Mouse (Mus musculus) limb, embryonic 13.5 days (tissue): Measurements from ENCODE around the gene Pla1a. TPM values are rescaled to one million over a fixed set of nuclear protein-coding genes. Genes with fewer than 3 reads are reported as not detected.

Experiments
- ATAC-seq: fragments of 200-750 bp; cut with Nextera tagmentation; 2 replicates; pipeline ENCODE4 v1.8.0; 2017; ENCODE audit warnings: low read depth, moderate number of reproducible peaks, moderate TSS enrichment; ENCODE audit not compliant: low FRiP score
- H3K27ac ChIP-seq: fragments of 300-500 bp; sonication (generic); 2 replicates; pipeline ENCODE4 v1.5.1; 2015; ENCODE audit warnings: inconsistent platforms, mild to moderate bottlenecking, moderate library complexity
- H3K27me3 ChIP-seq: fragments of 300-500 bp; sonication (generic); 2 replicates; pipeline ENCODE4 v1.6.1; 2015; ENCODE audit warnings: mild to moderate bottlenecking, inconsistent platforms
- H3K36me3 ChIP-seq: fragments of 300-500 bp; sonication (generic); 2 replicates; pipeline ENCODE4 v1.6.1; 2015; ENCODE audit warnings: inconsistent platforms, mild to moderate bottlenecking, moderate library complexity
- H3K4me1 ChIP-seq: fragments of 300-500 bp; sonication (generic); 2 replicates; pipeline ENCODE4 v1.6.1; 2015; ENCODE audit warnings: inconsistent platforms
- H3K4me2 ChIP-seq: fragments of 300-500 bp; sonication (generic); replicated peaks from 2 replicates; pipeline ENCODE4 v1.6.1; 2015; ENCODE audit warnings: inconsistent platforms, mild to moderate bottlenecking, moderate library complexity
- H3K4me3 ChIP-seq: fragments of 300-500 bp; sonication (generic); 2 replicates; pipeline ENCODE4 v1.5.1; 2015; ENCODE audit warnings: moderate library complexity, mild to moderate bottlenecking, inconsistent platforms
- H3K9ac ChIP-seq: fragments of 300-500 bp; sonication (generic); 2 replicates; pipeline ENCODE4 v1.6.1; 2015; ENCODE audit warnings: mild to moderate bottlenecking, inconsistent platforms
- H3K9me3 ChIP-seq: fragments of 300-500 bp; sonication (generic); 2 replicates; pipeline ENCODE4 v1.6.1; 2016; ENCODE audit warnings: inconsistent platforms
- WGBS: fragments of 180-500 bp; shearing (Covaris S2); methylation state at CpG from one replicate; pipeline ENCODE4 v1.1.7; 2015; 5-methylcytosine and 5-hydroxymethylcytosine counted together
- polyA plus RNA-seq: library from polyadenylated mRNA; unstranded; fragments of >200 nt; fragmentation: Nextera tagmentation; extraction: Ambion mirVana; gene quantifications from 2 replicates; pipeline ENCODE4 v1.2.1, GENCODE M21; 2015

Gene Pla1a
- polyA plus RNA-seq, 1 experiment from 2014 or later, result 0.31 TPM

GRCm38 (mm10) chr16:38408416-38408815 is 24.5 kb downstream of the Pla1a start:
- WGBS, result 93% methylated on average over 8 of the region's 8 CpGs
- H3K4me2 ChIP-seq, result no peak overlapping the region
- ATAC-seq, result no peak

GRCm38 (mm10) chr16:38407584-38407983 is 25.4 kb downstream of the Pla1a start:
- 39% methylated on average over 5 of the region's 5 CpGs for WGBS
- Histone ChIP-seq H3K27me3 (no peaks in the 10 kb centered on the region), H3K4me1 (no peaks in the 10 kb centered on the region), H3K27ac (no peak overlapping the region), H3K9me3 (no peaks in the 10 kb centered on the region; the same call in 1 of the 2 replicates), H3K36me3 (no peaks in the 10 kb centered on the region), H3K9ac (no peak overlapping the region), H3K4me3 (no peak overlapping the region), H3K4me2 (no peak overlapping the region)
- no peak for ATAC-seq

More at GRCm38 (mm10) chr16:38408416-38408815, 24.5 kb downstream of the Pla1a start:
- Histone ChIP-seq H3K9me3 (no peaks in the 10 kb centered on the region), H3K36me3 (no peaks in the 10 kb centered on the region), H3K27me3 (no peaks in the 10 kb centered on the region), H3K4me1 (no peaks in the 10 kb centered on the region), H3K27ac (no peak overlapping the region), H3K9ac (no peak overlapping the region), H3K4me3 (no peak overlapping the region)

GRCm38 (mm10) chr16:38406708-38407107 is 26.2 kb downstream of the Pla1a start:
- ATAC-seq, result no peak
- H3K4me2 ChIP-seq, result no peak overlapping the region
- no peaks in the 10 kb centered on the region for H3K27me3 ChIP-seq
- no peak overlapping the region for H3K27ac ChIP-seq
- no peaks in the 10 kb centered on the region for H3K4me1 ChIP-seq
- 75% methylated on average over 6 of the region's 6 CpGs for WGBS
- no peak overlapping the region for H3K9ac ChIP-seq
- H3K9me3 ChIP-seq, result no peaks in the 10 kb centered on the region; the same call in 1 of the 2 replicates
- H3K4me3 ChIP-seq, result no peak overlapping the region
- H3K36me3 ChIP-seq, result no peaks in the 10 kb centered on the region

- Histone ChIP-seq H3K4me1 (no peaks in the 10 kb centered on the region), H3K4me2 (no peak overlapping the region), H3K9ac (no peak overlapping the region), H3K4me3 (no peak overlapping the region), H3K27me3 (no peaks in the 10 kb centered on the region), H3K9me3 (no peaks in the 10 kb centered on the region; the same call in 1 of the 2 replicates), H3K36me3 (no peaks in the 10 kb centered on the region), H3K27ac (no peak overlapping the region)
- no peak for ATAC-seq
- 83% methylated on average over 5 of the region's 5 CpGs for WGBS
These were observed 26.7 kb downstream of the Pla1a start for GRCm38 (mm10) chr16:38406293-38406692.

DNA sequence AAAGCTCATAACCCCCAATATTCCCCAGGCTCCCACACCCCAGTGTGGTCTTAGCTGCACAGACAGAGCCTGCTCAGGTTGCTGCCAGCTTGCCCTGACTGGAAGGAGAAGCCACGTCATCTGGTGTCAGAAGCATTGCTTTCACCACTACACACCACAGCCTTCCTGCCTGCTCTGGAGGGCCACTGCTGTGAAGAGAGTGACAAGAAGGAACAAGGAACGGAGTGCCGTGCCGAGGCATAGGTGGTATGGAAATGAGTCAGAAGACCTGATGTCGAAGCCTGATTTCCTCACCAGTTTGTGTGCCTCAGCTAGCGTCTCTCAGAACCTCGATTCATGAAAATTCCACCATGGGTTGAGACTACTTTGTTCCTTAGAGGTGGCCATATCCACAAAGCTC is 29.3 kb downstream of the Pla1a start:
- 87% methylated on average over 7 of the region's 7 CpGs for WGBS

GRCm38 (mm10) chr16:38401468-38401867 is 31.5 kb downstream of the Pla1a start:
- Histone ChIP-seq H3K4me2 (no peak overlapping the region), H3K27ac (no peak overlapping the region), H3K36me3 (no peaks in the 10 kb centered on the region), H3K4me1 (peaks cover 16% of the 10 kb centered on the region), H3K27me3 (no peaks in the 10 kb centered on the region), H3K4me3 (no peak overlapping the region), H3K9me3 (no peaks in the 10 kb centered on the region; the same call in 1 of the 2 replicates), H3K9ac (no peak overlapping the region)
- ATAC-seq, result no peak
- WGBS, result 85% methylated on average over 6 of the region's 6 CpGs

More for the DNA sequence above, 29.3 kb downstream of the Pla1a start:
- peaks cover 12% of the 10 kb centered on the region for H3K4me1 ChIP-seq
- no peak overlapping the region for H3K4me2 ChIP-seq
- no peaks in the 10 kb centered on the region for H3K27me3 ChIP-seq
- no peak overlapping the region for H3K4me3 ChIP-seq
- H3K36me3 ChIP-seq, result no peaks in the 10 kb centered on the region
- no peak overlapping the region for H3K9ac ChIP-seq
- H3K27ac ChIP-seq, result no peak overlapping the region
- no peaks in the 10 kb centered on the region; the same call in 1 of the 2 replicates for H3K9me3 ChIP-seq
- no peak for ATAC-seq

DNA sequence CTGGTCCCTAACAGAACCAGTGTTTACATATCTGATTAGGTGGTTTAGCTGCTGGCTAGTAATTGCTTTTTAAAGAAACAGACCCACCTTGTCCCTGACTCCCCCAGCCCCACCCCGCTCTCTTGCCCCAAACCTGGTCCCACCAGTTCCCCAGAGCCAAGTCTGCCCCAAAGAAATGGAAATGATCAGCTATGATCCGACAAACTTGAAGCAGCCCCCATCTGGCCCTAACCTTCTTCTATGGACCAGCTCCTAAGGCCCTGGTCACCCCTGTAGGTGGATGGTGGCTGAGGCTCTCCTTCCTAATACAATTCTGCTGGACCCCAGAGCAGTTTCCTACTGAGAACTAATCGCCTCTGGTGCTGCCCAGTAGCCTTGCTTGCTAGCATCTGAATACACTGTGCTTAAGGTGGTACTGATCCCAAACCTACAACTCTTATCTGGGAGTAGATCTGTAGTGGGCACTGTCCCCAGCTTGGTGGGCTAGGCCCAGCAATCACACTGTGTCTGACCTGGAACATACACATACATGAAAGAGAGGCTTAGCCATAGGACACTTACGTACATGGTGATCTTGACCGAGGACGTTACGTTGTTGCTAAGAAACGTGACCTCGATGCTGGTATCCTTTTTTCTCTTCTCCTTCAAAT is 32.5 kb downstream of the Pla1a start:
- Histone ChIP-seq H3K4me1 (peaks cover 25% of the 10 kb centered on the region), H3K27me3 (no peaks in the 10 kb centered on the region), H3K27ac (0 out of 2 replicates have a peak overlapping the region, but pooled peaks have one; percentile 22), H3K4me2 (peak overlapping the region; percentile 61), H3K9ac (0 out of 2 replicates have a peak overlapping the region, but pooled peaks have one; percentile 31), H3K9me3 (no peaks in the 10 kb centered on the region; the same call in 1 of the 2 replicates), H3K4me3 (peak overlapping the region; percentile 31; the same call in 1 of the 2 replicates), H3K36me3 (no peaks in the 10 kb centered on the region)
- ATAC-seq, result no peak
- 75% methylated on average over 9 of the region's 9 CpGs for WGBS

- peak overlapping the region; percentile 61 for H3K4me2 ChIP-seq
- H3K9ac ChIP-seq, result peak overlapping the region; percentile 31; the same call in 1 of the 2 replicates
- H3K9me3 ChIP-seq, result no peaks in the 10 kb centered on the region; the same call in 1 of the 2 replicates
- H3K36me3 ChIP-seq, result no peaks in the 10 kb centered on the region
- no peaks in the 10 kb centered on the region for H3K27me3 ChIP-seq
- WGBS, result 24% methylated on average over 17 of the region's 17 CpGs
- H3K4me1 ChIP-seq, result peaks cover 33% of the 10 kb centered on the region
- peak; percentile 81 for ATAC-seq
- peak overlapping the region; percentile 55; the same call in 1 of the 2 replicates for H3K27ac ChIP-seq
- peak overlapping the region; percentile 31 for H3K4me3 ChIP-seq
These were observed 33.3 kb downstream of the Pla1a start for GRCm38 (mm10) chr16:38399531-38400231.

DNA sequence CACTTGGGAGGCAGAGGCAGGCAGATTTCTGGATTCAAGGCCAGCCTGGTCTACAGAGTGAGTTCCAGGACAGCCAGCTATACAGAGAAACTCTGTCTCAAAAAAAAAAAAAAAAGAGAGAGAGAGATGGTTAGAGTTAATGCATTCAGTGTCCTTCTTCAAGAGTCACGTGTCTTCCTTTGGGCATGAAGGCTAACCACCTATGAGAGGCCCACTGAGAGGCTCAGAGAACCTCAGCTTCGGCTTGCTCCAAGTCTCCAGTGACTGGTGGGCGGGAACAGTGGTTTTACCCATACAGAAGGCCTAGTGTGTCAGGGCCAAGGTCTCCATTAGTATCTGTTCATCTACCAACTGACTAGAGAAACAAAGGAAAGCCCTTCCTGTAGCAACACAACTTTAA is 33.9 kb downstream of the Pla1a start:
- no peak for ATAC-seq
- no peak overlapping the region for H3K4me3 ChIP-seq
- no peaks in the 10 kb centered on the region for H3K36me3 ChIP-seq
- H3K9me3 ChIP-seq, result no peaks in the 10 kb centered on the region; the same call in 1 of the 2 replicates
- peak overlapping the region; percentile 61 for H3K4me2 ChIP-seq
- 0 out of 2 replicates have a peak overlapping the region, but pooled peaks have one; percentile 31 for H3K9ac ChIP-seq
- WGBS, result 82% methylated on average over 3 of the region's 3 CpGs
- no peaks in the 10 kb centered on the region for H3K27me3 ChIP-seq
- H3K4me1 ChIP-seq, result peaks cover 34% of the 10 kb centered on the region
- H3K27ac ChIP-seq, result no peak overlapping the region; the same call in 1 of the 2 replicates

DNA sequence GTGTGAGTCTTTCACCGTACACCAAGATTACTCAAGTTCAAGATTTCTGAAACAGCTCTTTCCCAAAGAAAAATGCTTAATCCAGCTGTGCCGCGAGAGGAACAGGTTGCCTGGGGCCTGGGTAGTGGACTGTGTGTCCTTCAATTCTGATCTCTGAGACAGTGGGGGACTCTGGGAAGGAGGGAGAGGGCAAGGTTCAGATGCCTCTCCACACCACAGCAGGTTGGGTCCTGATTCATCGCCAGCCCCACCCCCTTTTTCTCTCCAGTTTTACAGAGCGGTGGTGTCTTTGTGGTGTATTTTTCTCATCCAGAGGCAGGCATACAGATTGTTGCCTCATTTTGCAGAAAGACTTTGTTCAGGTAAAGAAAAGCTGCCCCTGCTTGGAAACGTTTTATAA is 34.7 kb downstream of the Pla1a start:
- no peaks in the 10 kb centered on the region for H3K27me3 ChIP-seq
- H3K9me3 ChIP-seq, result no peaks in the 10 kb centered on the region; the same call in 1 of the 2 replicates
- no peak overlapping the region for H3K4me3 ChIP-seq
- peaks cover 34% of the 10 kb centered on the region for H3K4me1 ChIP-seq
- ATAC-seq, result no peak
- no peak overlapping the region for H3K9ac ChIP-seq
- H3K36me3 ChIP-seq, result no peaks in the 10 kb centered on the region
- 92% methylated on average over 6 of the region's 6 CpGs for WGBS
- H3K27ac ChIP-seq, result no peak overlapping the region
- no peak overlapping the region for H3K4me2 ChIP-seq

DNA sequence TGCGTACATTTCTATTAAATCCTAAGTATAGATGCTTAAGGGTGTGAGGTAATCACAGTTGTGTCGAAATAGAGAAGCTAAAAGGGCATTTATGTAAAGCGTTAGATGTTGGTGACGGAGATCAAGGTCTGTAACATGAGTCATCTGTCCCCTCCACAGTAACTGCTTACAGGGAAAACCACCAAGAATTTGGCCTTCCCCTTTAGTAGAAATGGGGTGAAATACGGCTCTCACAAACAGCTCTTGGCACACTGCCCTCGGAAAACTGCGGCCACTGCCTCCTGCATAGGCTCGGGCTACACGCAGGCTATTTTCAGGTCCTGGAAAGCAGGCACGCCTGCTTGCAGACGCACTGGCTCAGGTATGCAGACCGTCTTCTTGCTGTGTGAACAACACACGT is 36.8 kb downstream of the Pla1a start:
- Histone ChIP-seq H3K9ac (no peak overlapping the region; the same call in 1 of the 2 replicates), H3K4me3 (no peak overlapping the region), H3K4me1 (peaks cover 34% of the 10 kb centered on the region), H3K36me3 (no peaks in the 10 kb centered on the region), H3K27me3 (no peaks in the 10 kb centered on the region), H3K9me3 (no peaks in the 10 kb centered on the region), H3K27ac (peak overlapping the region; percentile 44; the same call in 1 of the 2 replicates), H3K4me2 (peak overlapping the region; percentile 47)
- ATAC-seq, result peak; percentile 64
- 24% methylated on average over 13 of the region's 13 CpGs for WGBS

DNA sequence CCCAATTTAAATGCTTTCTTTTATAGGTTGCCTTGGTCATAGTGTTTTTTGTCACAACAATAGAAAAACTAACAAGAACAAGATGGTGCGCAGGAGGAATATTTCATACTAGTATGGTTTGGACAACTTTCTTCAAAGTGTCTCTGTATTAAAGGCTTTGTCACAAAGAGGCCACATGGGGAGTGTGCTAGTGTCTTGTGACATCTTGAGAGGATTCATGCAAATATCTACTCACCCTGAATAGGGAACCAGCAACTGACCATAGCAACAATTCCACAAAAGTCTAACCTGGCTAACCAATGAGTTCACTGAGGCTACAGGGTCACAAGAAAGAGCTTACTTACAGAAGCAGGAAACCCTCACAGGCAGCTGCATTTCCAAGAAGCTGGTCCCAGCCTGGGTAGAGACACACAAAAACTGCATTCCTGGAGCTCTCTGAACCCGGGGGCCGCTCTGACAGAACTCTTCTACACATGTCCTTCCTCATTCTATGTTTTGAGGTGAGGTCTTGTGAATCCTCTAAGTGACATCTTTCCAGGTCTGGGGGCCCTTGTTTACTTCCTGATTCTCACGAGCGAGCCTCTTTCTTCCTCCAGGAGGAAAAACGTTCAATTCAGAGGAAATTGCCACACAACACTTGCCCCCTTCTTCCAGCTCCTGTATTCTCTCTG is 37.8 kb downstream of the Pla1a start:
- H3K27ac ChIP-seq, result no peak overlapping the region
- no peak for ATAC-seq
- H3K4me2 ChIP-seq, result no peak overlapping the region
- no peaks in the 10 kb centered on the region for H3K36me3 ChIP-seq
- H3K9me3 ChIP-seq, result no peaks in the 10 kb centered on the region
- no peaks in the 10 kb centered on the region for H3K27me3 ChIP-seq
- no peak overlapping the region for H3K9ac ChIP-seq
- WGBS, result 64% methylated on average over 6 of the region's 6 CpGs
- H3K4me1 ChIP-seq, result peaks cover 32% of the 10 kb centered on the region
- no peak overlapping the region for H3K4me3 ChIP-seq
